Mouse (Mus musculus) liver, embryonic 11.5 days (tissue): ENCODE measurements around the gene Copg2. TPM values are rescaled to one million over a fixed set of nuclear protein-coding genes. Genes with fewer than 3 reads are reported as not detected.

Source experiments
- ATAC-seq: fragments of 200-750 bp; cut with Nextera tagmentation; replicated peaks from 2 replicates; pipeline ENCODE4 v1.8.0; 2017; ENCODE audit warnings: moderate number of reproducible peaks, mild to moderate bottlenecking, moderate TSS enrichment, moderate library complexity; ENCODE audit not compliant: low FRiP score
- DNase-seq: peaks from one replicate; pipeline ENCODE4 v3.0.0-alpha.2; 2017; ENCODE audit warnings: low spot score
- H3K27ac ChIP-seq: fragments of 300-500 bp; sonication (generic); 2 replicates; pipeline ENCODE4 v1.5.1; 2014; ENCODE audit warnings: mild to moderate bottlenecking, low read depth, low read length, control low read depth
- H3K27me3 ChIP-seq: fragments of 300-500 bp; sonication (generic); replicated peaks from 2 replicates; pipeline ENCODE4 v1.6.1; 2014; ENCODE audit warnings: low read length, mixed read lengths; ENCODE audit not compliant: control insufficient read depth, insufficient read depth
- H3K36me3 ChIP-seq: fragments of 300-500 bp; sonication (generic); 2 replicates; pipeline ENCODE4 v1.6.1; 2014; ENCODE audit warnings: mild to moderate bottlenecking, low read length, moderate library complexity, mixed read lengths; ENCODE audit not compliant: control insufficient read depth, insufficient read depth
- H3K4me1 ChIP-seq: fragments of 300-500 bp; sonication (generic); replicated peaks from 2 replicates; pipeline ENCODE4 v1.6.1; 2014; ENCODE audit warnings: low read length, mixed read lengths; ENCODE audit not compliant: control insufficient read depth, insufficient read depth
- H3K4me2 ChIP-seq: fragments of 300-500 bp; sonication (generic); 2 replicates; pipeline ENCODE4 v1.6.1; 2014; ENCODE audit warnings: mild to moderate bottlenecking, control low read depth, moderate library complexity
- H3K4me3 ChIP-seq: fragments of 300-500 bp; sonication (generic); 2 replicates; pipeline ENCODE4 v1.5.1; 2014; ENCODE audit warnings: low read depth, low read length, control low read depth
- H3K9ac ChIP-seq: fragments of 300-500 bp; sonication (generic); 2 replicates; pipeline ENCODE4 v1.6.1; 2014; ENCODE audit warnings: low read depth, low read length, control low read depth
- H3K9me3 ChIP-seq: fragments of 300-500 bp; sonication (generic); 2 replicates; pipeline ENCODE4 v1.6.1; 2016; ENCODE audit warnings: low read length, inconsistent platforms, mixed read lengths; ENCODE audit not compliant: control insufficient read depth
- WGBS: fragments of 180-500 bp; shearing (Covaris S2); extraction: QIAGEN DNeasy Blood & Tissue Kit; methylation state at CpG from one replicate; pipeline ENCODE4 v1.1.7; 2014; 5-methylcytosine and 5-hydroxymethylcytosine counted together
- polyA plus RNA-seq: library from polyadenylated mRNA; unstranded; fragments of >200 nt; fragmentation: Nextera tagmentation; extraction: Ambion mirVana; gene quantifications from 2 replicates; pipeline ENCODE4 v1.2.1, GENCODE M21; 2014

Copg2 gene
- polyA plus RNA-seq: 17.9 and 19.4 TPM in 2 replicates

DNA sequence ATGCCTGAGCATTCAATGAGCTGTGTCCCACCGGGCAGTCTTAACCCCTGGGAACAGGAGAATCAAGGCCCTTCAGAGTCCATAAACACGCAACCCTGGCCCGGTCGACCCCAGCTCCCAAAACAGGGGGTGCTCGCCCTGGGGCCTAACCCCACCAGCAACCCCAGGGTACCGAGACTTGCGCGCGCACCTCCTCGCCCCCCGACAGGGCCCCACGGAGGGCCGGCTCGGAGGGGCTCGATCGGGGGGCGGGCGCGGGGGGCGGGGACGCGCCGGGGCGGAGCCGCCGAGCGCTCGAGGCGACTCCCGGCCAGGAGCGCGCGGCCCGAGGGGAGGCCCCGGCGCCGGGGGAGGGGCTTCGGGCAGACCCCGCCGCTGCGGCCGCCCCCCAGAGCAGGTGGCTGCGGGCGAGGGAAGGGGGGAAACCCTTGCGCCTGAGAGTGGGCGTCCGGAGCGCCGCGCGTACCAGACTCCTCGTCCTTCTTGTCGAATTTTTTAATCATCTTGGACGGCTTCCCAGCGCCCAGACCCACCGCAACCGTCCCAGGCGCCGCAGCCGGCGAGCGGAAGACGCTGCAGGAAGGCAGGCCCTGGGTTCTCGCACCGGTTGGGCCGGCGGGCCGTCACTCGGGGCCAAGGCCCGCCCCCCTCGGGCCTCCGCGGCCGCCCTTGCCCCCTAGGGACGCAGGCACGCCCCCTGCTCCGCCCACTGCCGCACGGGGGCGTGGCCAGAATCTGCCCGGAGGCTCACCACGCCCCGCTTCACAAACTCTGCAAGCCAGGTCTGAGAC is at the start of gene Copg2:
Gene Copg2 (minus strand): TSS at position 600 of the 791 bp plus-strand sequence.
- Histone ChIP-seq H3K4me1 (peaks cover 9% of the 10 kb centered on the region; the same call in 1 of the 2 replicates), H3K4me3 (peak within 1 kb of the TSS; percentile 74), H3K9ac (peak within 1 kb of the TSS; percentile 77), H3K4me2 (peak within 1 kb of the TSS; percentile 58), H3K36me3 (no peaks in the 10 kb centered on the region), H3K27me3 (no peaks in the 10 kb centered on the region), H3K27ac (peak within 1 kb of the TSS; percentile 84), H3K9me3 (no peaks in the 10 kb centered on the region)
- under 1% methylated on average over 79 of the region's 83 CpGs for WGBS
- ATAC-seq: peak; percentile 98
- DNase-seq: peak; percentile 96

GRCm38 (mm10) chr6:30939264-30939663 is 42.7 kb upstream of the Copg2 start:
- H3K9me3 ChIP-seq: no peaks in the 10 kb centered on the region
- no peaks in the 10 kb centered on the region for H3K27me3 ChIP-seq
- WGBS: 59% methylated on average over 5 of the region's 5 CpGs
- DNase-seq: no peak
- no peak overlapping the region for H3K4me2 ChIP-seq
- H3K4me3 ChIP-seq: no peak overlapping the region
- no peaks in the 10 kb centered on the region for H3K4me1 ChIP-seq
- ATAC-seq: no peak
- H3K36me3 ChIP-seq: no peaks in the 10 kb centered on the region
- H3K9ac ChIP-seq: no peak overlapping the region
- H3K27ac ChIP-seq: no peak overlapping the region

GRCm38 (mm10) chr6:30922821-30923220 is 26.2 kb upstream of the Copg2 start:
- Histone ChIP-seq H3K9me3 (no peaks in the 10 kb centered on the region), H3K27me3 (0 out of 2 replicates have a peak, but pooled peaks cover 2% of the 10 kb centered on the region), H3K36me3 (no peaks in the 10 kb centered on the region), H3K9ac (no peak overlapping the region), H3K27ac (no peak overlapping the region), H3K4me1 (no peaks in the 10 kb centered on the region), H3K4me2 (no peak overlapping the region), H3K4me3 (no peak overlapping the region)
- ATAC-seq: no peak
- 51% methylated on average over 2 of the region's 2 CpGs for WGBS
- no peak for DNase-seq

DNA sequence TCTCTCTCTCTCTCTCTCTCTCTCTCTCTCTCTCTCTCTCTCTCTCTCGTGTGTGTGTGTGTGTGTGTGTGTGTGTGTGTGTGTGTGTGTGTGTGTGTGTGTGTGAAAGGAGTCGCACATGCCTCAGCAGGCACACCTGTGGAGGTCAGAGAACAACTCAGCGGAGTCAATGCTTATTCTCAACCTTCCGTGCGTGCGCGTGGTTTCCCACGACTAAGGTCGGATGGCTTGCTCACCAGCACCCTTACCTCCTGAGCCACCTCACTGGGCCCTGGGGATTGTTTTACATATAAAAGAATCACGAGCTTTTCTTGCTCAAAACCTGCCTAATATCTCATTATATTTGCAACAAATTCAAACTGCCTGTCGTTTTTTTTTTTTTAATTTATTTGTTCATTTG is 25.2 kb upstream of the Copg2 start:
- no peak overlapping the region for H3K4me3 ChIP-seq
- 0 out of 2 replicates have a peak, but pooled peaks cover 2% of the 10 kb centered on the region for H3K27me3 ChIP-seq
- WGBS: 75% methylated on average over 10 of the region's 11 CpGs
- H3K9me3 ChIP-seq: no peaks in the 10 kb centered on the region
- H3K4me2 ChIP-seq: no peak overlapping the region
- ATAC-seq: no peak
- no peaks in the 10 kb centered on the region for H3K4me1 ChIP-seq
- no peak overlapping the region for H3K27ac ChIP-seq
- H3K36me3 ChIP-seq: no peaks in the 10 kb centered on the region
- H3K9ac ChIP-seq: no peak overlapping the region
- no peak for DNase-seq

DNA sequence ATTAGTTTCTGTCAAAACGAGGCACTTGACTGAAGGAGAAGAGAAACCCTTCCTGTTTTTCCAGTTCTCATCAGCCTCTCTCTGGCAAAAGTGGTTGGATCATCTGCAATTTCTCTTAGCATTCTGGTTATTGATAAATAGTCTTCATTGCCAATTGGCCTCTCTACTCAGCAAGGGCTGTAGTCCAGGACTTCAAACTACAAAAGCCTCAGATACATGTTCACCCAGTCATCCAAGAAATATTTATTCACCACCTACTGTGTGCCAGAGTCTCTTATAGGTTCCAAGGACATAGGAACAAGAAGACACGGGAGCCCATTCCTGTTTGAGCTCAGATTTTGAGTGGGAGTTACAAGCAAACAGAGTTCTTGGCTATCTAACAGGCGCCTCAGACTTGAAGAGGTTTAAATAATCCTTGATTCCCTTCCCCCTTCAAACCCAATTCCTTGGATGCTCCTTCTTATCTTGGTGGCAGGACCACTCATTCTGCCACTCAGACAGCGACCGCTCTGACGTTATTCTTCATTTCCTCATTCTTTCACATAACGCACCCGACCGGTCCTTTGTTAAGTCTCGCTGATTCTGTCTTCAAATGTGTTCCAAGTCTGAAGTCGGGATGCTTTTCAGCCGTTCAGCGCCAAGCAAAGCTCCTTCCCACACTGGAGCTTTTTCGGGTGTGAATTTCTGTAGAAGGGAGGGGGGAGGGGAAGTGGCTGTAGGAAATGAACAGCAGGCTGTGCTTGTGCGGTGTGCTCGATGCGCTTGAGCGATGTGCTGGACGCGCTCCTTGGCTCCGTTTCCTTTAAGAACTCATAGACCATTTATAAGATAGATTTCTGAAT is 24.5 kb upstream of the Copg2 start:
- Histone ChIP-seq H3K4me2 (no peak overlapping the region), H3K4me1 (no peaks in the 10 kb centered on the region), H3K4me3 (no peak overlapping the region), H3K27ac (no peak overlapping the region), H3K36me3 (no peaks in the 10 kb centered on the region), H3K27me3 (0 out of 2 replicates have a peak, but pooled peaks cover 2% of the 10 kb centered on the region), H3K9me3 (no peaks in the 10 kb centered on the region), H3K9ac (no peak overlapping the region)
- no peak for ATAC-seq
- no peak for DNase-seq
- WGBS: 51% methylated on average over 21 of the region's 21 CpGs

DNA sequence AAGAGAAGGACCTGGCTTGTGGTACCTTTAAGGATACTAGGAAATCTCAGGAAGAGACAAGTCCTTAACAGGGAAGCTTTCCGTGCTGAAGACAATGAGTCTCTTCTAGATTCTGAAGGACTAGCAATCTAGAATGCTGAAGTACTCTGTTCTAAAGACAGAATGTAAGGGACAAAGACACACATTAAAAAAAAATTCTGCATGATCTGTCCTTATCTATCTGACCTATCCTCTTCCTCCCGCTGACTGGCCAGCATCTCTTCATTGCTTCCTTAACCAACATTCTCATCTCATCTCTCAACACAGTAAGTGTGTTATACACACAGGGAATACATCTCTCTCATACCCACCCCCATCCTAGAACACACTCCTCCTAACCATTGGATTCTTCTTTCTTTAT is 18.9 kb upstream of the Copg2 start, which contains the start of gene Tsga13:
Gene Tsga13 (minus strand): TSS at position 101 of the 400 bp plus-strand sequence.
- ATAC-seq: no peak
- Histone ChIP-seq H3K36me3 (no peaks in the 10 kb centered on the region), H3K4me1 (no peaks in the 10 kb centered on the region), H3K4me2 (no peak within 1 kb of the TSS), H3K27ac (no peak within 1 kb of the TSS), H3K9ac (no peak within 1 kb of the TSS), H3K27me3 (no peaks in the 10 kb centered on the region), H3K9me3 (no peaks in the 10 kb centered on the region), H3K4me3 (no peak within 1 kb of the TSS)
- DNase-seq: no peak
- WGBS: 77% methylated on average over 2 of the region's 2 CpGs

- Histone ChIP-seq H3K9ac (no peak overlapping the region), H3K27me3 (no peaks in the 10 kb centered on the region), H3K4me1 (no peaks in the 10 kb centered on the region), H3K27ac (no peak overlapping the region), H3K9me3 (no peaks in the 10 kb centered on the region), H3K36me3 (no peaks in the 10 kb centered on the region), H3K4me3 (no peak overlapping the region), H3K4me2 (no peak overlapping the region)
- no peak for DNase-seq
- WGBS: 55% methylated on average over 3 of the region's 3 CpGs
- no peak for ATAC-seq
These were observed 11.4 kb upstream of the Copg2 start for GRCm38 (mm10) chr6:30907970-30908369.

DNA sequence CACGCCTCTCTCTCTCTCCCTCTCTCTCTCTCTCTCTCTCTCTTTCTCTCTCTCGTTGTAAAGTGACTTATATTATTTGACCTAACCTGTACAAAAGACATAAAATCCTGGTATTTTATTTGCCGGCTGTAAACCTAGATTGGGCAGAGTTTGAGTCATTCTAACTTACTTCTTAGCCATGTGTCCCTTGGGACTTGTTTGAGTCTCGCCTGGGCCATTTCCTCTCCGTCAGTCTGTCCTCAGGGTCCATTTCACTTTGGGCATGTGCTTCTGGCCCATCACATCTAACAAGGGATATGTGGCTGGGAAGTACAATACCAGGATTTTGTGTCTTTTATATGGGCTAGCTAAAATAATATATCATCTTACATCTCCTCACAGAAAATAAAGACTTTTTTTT is 8.3 kb upstream of the Copg2 start:
- WGBS: 80% methylated on average over 5 of the region's 5 CpGs
- no peak overlapping the region for H3K27ac ChIP-seq
- no peaks in the 10 kb centered on the region for H3K9me3 ChIP-seq
- no peak overlapping the region for H3K9ac ChIP-seq
- no peaks in the 10 kb centered on the region for H3K27me3 ChIP-seq
- H3K4me2 ChIP-seq: no peak overlapping the region
- ATAC-seq (no peak), DNase-seq (no peak)
- H3K4me1 ChIP-seq: no peaks in the 10 kb centered on the region
- no peak overlapping the region for H3K4me3 ChIP-seq
- H3K36me3 ChIP-seq: no peaks in the 10 kb centered on the region
